Mouse (Mus musculus) mature B cell (primary cell): ENCODE results near the gene Daam1.

Experiments
- in situ Hi-C: fragments of 300-500 bp; cut with MboI; formaldehyde crosslinking; loops from 2 replicates; pipeline ENCODE4 v1.14.3; 2019

Daam1 gene

GRCm38 (mm10) chr12:71830607-71831257, at the start of gene Daam1:
Gene Daam1, plus strand, starts transcription at chr12:71831078.
- in situ Hi-C loops: no loop called here

DNA sequence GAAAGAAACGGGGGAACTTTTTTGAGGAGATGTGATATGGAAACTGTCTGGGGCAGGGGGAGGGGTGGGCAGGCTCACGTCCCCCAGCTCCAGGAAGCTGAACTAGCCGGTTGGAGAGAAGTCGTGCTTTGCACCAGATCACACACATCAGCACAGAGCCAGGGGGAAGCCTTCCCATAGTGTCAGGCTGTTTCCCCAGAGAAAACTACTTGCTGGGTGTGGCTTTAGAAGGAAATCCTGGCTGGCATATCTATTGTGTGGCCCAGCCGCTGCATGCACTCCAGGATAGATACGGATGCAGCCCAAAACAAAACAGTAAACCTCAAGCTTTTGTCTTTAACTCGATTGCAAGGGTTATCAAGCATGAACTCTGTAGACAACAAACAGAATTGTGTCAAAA, 49.7 kb upstream of the Daam1 start:
- in situ Hi-C loops: no loop called here

DNA sequence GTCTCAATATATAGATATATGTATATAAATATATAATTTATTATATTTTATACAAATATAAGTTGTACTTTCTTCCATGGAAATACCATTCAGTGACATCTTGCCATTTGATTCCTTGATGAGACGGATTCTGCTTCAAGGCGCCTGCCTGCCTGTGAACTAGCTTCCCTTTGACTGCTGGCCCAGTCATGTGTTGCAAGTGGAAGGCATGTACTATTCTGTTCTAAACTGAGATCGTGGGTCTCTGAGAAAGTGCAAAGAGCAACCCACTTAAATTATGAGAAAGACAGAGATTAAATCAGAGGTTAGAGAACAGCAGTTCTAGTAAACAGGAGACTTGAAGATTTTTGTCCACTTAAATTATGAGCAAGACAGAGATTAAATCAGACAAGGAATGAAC, 46.9 kb upstream of the Daam1 start:
- in situ Hi-C loops: no loop called here

DNA sequence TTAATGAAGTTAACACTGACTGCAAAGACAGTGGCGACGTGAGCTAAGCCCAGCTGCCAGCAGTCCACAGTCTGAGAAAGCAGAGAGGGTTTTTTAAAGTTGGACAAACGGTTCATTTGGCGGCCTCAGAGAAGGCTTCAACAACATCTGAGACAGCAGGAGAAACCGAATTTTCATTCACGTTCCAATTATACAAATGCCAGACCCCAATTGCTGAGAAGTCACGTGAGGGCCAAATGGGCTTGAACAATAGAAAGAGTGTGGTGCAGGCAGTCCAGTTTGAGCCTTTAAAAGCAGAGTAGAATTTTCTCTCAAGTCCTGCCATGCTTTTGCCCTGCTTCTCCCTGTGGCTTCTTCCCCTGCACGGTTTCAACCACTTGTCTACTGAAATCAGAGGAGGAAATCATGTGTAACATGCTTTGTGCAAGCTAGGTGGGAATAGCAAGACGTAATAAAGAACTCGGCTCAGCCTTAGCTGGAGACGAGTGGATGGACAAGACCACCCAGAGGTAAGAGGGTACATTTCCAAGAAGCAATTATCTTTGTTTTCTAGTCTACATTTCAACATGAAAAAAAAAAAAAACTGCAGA, 46.1 kb upstream of the Daam1 start:
- in situ Hi-C loops: no loop called here

DNA sequence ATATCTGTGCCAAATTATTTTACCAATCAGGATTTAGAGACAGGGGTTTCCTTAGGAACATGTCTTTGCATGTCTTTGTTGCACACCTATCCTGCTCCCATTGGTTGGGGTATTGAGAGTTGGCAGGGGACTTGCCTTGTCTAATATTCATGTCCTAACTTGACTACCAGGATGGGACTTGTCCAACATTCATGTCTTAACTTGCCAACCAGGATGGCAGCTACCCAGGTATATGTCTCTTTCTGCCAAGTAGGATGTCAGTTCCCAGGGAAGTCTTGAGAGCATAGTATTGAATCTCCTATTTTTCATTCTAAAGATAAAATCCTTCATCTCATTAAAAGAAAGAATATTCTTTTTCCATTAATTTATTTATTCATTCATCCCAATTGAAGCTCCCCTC, 44.4 kb upstream of the Daam1 start:
- in situ Hi-C loops: no loop called here

DNA sequence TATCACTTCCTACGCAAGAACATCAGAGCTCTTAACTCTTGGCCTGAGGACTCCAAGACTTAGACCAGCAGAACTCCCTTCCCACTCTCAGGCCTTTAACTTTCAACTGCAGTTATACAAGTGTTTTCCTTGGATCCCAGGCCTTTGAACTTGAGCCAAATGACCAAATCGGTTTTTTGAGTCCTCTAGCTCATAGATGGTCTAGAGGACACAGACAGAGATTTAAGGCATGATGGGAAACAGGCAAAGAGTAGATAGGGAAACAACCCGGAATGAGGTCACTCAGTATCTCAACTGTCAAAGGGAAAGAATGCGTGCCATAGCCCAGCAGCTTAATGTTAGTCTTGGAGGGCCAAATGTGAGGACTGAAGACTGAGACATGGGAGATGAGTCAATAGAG, 42.1 kb upstream of the Daam1 start:
- in situ Hi-C loops: no loop called here

DNA sequence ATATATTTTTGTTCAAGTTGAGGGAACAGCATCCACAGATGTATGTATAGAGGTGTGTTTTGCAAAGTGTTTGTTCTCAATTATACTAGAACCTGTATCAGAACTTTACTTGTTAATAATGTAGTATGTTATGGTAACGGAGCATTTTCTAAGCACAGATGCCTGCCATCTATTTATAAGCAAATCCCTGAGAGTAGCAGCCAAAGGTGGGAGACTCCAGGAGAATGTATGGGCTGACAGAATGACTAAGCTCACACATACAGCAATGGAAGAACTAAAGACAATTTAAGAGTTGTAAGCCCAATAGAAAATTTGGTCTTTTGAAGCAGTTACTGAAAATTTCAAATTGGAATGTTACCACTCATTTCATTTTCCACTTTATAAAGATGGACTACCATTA, 40.3 kb upstream of the Daam1 start:
- in situ Hi-C loops: no loop called here

GRCm38 (mm10) chr12:71793114-71793513, 37.8 kb upstream of the Daam1 start:
- in situ Hi-C loops: no loop called here

DNA sequence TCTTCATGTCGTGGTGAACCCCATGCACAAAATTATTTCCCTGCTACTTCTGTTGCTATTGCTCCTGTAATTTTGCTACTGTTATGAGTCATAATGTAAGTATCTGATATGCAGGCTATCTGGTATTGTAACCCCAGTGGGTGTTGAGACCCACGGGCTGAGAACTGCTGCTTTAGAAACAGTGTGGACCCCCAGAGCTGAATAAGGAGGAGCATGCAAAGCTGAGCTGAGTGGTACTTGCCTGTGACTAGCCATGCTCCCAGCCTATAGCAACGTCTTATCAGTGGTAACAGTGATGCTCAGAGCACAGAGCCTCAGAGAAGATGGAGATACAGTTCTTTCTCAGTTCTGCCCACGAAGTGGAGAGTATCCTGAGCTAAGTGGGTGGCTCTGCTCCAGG, 35.3 kb upstream of the Daam1 start:
- in situ Hi-C loops: no loop called here

GRCm38 (mm10) chr12:71796517-71796916, 34.4 kb upstream of the Daam1 start:
- in situ Hi-C loops: no loop called here

- in situ Hi-C loops: no loop called here
These were observed 23.6 kb upstream of the Daam1 start for GRCm38 (mm10) chr12:71807306-71807705.

DNA sequence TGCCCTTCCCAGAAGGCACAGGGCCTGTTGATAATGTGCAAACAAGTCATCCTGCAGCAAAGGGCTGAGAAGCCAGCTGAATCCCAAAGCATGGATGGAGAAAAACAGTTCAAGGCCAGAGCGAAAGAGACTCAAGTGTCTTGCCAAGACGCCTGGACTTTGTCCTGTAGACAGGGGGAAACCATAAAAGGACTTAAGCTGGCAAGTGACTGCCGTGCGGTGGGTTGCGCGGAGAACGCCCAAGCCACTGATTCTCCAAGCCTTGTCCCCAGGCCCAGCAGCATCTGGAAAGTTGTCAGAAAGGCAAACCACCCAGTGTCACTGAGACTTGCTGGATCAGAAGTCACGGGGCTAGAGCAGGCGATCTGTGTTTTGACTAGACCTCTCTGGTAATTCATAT, 22.2 kb upstream of the Daam1 start:
- in situ Hi-C loops: no loop called here

GRCm38 (mm10) chr12:71809550-71809949, 21.3 kb upstream of the Daam1 start:
- in situ Hi-C loops: no loop called here

DNA sequence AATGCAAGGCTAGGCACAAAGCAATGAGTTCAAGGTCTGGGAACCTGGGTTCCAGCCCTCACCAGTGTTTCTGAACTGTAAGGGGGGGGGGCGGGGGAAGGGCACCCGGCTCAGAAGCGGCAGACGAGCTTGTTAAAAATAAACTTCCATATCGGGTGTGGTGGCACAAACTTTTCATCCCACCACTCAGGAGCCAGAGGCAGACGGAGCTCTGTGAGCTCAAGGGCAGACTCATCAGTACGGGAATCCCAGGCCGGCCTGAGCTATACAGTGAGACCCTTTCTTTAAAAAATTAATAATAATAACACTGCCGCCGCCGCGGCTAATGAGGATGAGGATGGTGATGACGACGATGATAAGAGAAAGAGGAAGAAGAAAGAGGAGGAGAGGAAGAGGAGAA, 18.3 kb upstream of the Daam1 start:
- in situ Hi-C loops: no loop called here

DNA sequence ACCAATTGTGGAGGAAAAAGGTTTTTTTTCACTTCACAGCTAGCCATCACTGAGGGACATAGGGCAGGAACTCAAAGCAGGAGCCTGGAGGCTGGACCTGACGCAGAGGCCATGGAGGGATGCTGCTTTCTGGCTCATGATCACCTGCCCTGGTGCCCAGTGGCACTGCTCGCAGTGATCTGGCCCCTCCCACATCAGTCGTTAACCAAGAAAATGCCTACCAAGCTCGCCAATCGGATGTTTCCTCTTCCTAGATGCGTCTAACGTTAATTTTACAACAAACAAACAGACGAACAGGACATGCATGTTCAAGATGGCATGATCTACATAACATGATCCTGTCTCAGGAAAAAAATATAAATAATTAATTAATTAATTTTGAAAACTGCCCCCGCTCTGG, 17.6 kb upstream of the Daam1 start:
- in situ Hi-C loops: no loop called here

- in situ Hi-C loops: no loop called here
These were observed 17.1 kb upstream of the Daam1 start for GRCm38 (mm10) chr12:71813761-71814160.

- in situ Hi-C loops: no loop called here
These were observed 10.8 kb upstream of the Daam1 start for GRCm38 (mm10) chr12:71820094-71820493.

DNA sequence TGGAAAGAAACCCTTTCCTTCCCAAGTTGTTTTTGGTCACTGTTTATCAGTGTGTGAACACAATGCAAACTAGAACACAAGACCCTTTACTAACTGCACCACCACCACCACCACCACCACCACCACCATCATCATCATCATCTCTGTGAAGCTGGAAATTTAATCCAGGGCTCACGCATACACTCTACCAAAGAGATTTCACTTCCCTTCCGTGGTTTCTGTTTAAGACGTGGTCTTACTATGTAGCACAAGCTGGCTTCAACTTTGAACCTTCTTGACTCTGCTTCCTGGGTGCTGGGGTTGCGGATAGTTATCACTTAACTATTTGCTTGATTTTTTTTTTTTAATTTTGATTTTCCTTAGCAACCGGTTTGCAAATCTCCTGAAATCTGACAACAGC, 9.6 kb upstream of the Daam1 start:
- in situ Hi-C loops: no loop called here

GRCm38 (mm10) chr12:71821743-71822142, 9.1 kb upstream of the Daam1 start:
- in situ Hi-C loops: no loop called here

- in situ Hi-C loops: no loop called here
These were observed 6.0 kb upstream of the Daam1 start for GRCm38 (mm10) chr12:71824927-71825326.

- in situ Hi-C loops: no loop called here
These were observed 739 bp upstream of the Daam1 start for GRCm38 (mm10) chr12:71830139-71830538.

- in situ Hi-C loops: no loop called here
These were observed 595 bp downstream of the Daam1 start for GRCm38 (mm10) chr12:71831258-71832087.

DNA sequence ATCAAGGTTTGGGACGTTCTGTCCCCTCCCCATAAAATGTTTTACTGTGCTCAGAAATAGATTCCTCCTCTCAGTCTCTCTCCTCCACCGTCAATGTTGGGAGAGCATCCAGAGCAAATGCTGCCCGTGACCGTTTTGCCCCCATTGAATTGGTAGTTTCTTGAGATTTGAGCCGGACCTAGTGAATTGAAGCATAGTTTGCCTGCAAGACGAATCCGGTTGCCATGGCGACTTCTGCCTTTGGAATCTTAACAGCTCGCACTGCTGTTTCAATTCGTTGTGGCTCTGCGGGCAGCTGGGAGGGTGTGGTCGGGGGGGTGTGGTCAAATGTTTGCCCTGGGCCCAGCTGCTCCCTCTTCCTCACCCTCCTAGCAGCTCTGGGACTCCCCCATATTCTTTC, 1.3 kb downstream of the Daam1 start:
- in situ Hi-C loops: no loop called here
